Mouse (Mus musculus) midbrain, embryonic 14.5 days (tissue): ENCODE measurements around the gene Uaca. TPM values are rescaled to one million over a fixed set of nuclear protein-coding genes. Genes with fewer than 3 reads are reported as not detected.
A peak's percentile ranks its signal among the peaks of the same experiment; 100 is the strongest.

Experiments used
- ATAC-seq: fragments of 200-750 bp; cut with Nextera tagmentation; 2 replicates; pipeline ENCODE4 v1.8.0; 2017; ENCODE audit warnings: moderate number of reproducible peaks, moderate library complexity; ENCODE audit not compliant: low FRiP score, low TSS enrichment
- DNase-seq: peaks from one replicate; pipeline ENCODE4 v3.0.0-alpha.2; 2015
- H3K27ac ChIP-seq: fragments of 300-500 bp; sonication (generic); replicated peaks from 2 replicates; pipeline ENCODE4 v1.5.1; 2014; ENCODE audit warnings: mild to moderate bottlenecking, low read depth, low read length, moderate library complexity
- H3K27me3 ChIP-seq: fragments of 300-500 bp; sonication (generic); 2 replicates; pipeline ENCODE4 v1.6.1; 2014; ENCODE audit warnings: low read length, control low read depth, mixed read lengths; ENCODE audit not compliant: control insufficient read depth, insufficient read depth
- H3K36me3 ChIP-seq: fragments of 300-500 bp; sonication (generic); 2 replicates; pipeline ENCODE4 v1.6.1; 2014; ENCODE audit warnings: low read length, control low read depth; ENCODE audit not compliant: control insufficient read depth, insufficient read depth
- H3K4me1 ChIP-seq: fragments of 300-500 bp; sonication (generic); 2 replicates; pipeline ENCODE4 v1.6.1; 2014; ENCODE audit warnings: mild to moderate bottlenecking, antibody characterized with exemption, low read length, control low read depth; ENCODE audit not compliant: control insufficient read depth, insufficient read depth
- H3K4me2 ChIP-seq: fragments of 300-500 bp; sonication (generic); 2 replicates; pipeline ENCODE4 v1.6.1; 2014; ENCODE audit warnings: mild to moderate bottlenecking, low read length, moderate library complexity
- H3K4me3 ChIP-seq: fragments of 300-500 bp; sonication (generic); replicated peaks from 2 replicates; pipeline ENCODE4 v1.5.1; 2014; ENCODE audit warnings: low read depth, low read length
- H3K9ac ChIP-seq: fragments of 300-500 bp; sonication (generic); replicated peaks from 2 replicates; pipeline ENCODE4 v1.6.1; 2014; ENCODE audit warnings: mild to moderate bottlenecking, low read length, moderate library complexity
- H3K9me3 ChIP-seq: fragments of 300-500 bp; sonication (generic); 2 replicates; pipeline ENCODE4 v1.6.1; 2016; ENCODE audit warnings: low read length, control low read depth, mixed read lengths; ENCODE audit not compliant: control insufficient read depth
- WGBS: fragments of 180-500 bp; shearing (Covaris S2); extraction: QIAGEN DNeasy Blood & Tissue Kit; methylation state at CpG from one replicate; pipeline ENCODE4 v1.1.7; 2014; 5-methylcytosine and 5-hydroxymethylcytosine counted together
- polyA plus RNA-seq: library from polyadenylated mRNA; unstranded; fragments of >200 nt; fragmentation: Nextera tagmentation; extraction: Ambion mirVana; gene quantifications from 2 replicates; pipeline ENCODE4 v1.2.1, GENCODE M21; 2014

Gene Uaca
- polyA plus RNA-seq, 1 experiment from 2014 or later, result 13.8 TPM

- no peak overlapping the region for H3K9ac ChIP-seq
- H3K27ac ChIP-seq, result no peak overlapping the region
- no peaks in the 10 kb centered on the region for H3K36me3 ChIP-seq
- no peak overlapping the region for H3K4me2 ChIP-seq
- H3K9me3 ChIP-seq, result no peaks in the 10 kb centered on the region
- 13% methylated on average over 1 of the region's 1 CpGs for WGBS
- H3K4me3 ChIP-seq, result no peak overlapping the region
- ATAC-seq, result no peak
- H3K27me3 ChIP-seq, result no peaks in the 10 kb centered on the region
- H3K4me1 ChIP-seq, result no peaks in the 10 kb centered on the region
- peak; percentile 86 for DNase-seq
Observed at GRCm38 (mm10) chr9:60819340-60819739, 25.0 kb downstream of the Uaca start.

GRCm38 (mm10) chr9:60821501-60821900 lies 27.2 kb downstream of the Uaca start:
- H3K4me3 ChIP-seq, result no peak overlapping the region
- DNase-seq, result no peak
- H3K27me3 ChIP-seq, result no peaks in the 10 kb centered on the region
- no peak overlapping the region for H3K27ac ChIP-seq
- no peak overlapping the region for H3K4me2 ChIP-seq
- WGBS, result 70% methylated on average over 4 of the region's 4 CpGs
- no peak overlapping the region for H3K9ac ChIP-seq
- no peak for ATAC-seq
- no peaks in the 10 kb centered on the region for H3K4me1 ChIP-seq
- H3K9me3 ChIP-seq, result no peaks in the 10 kb centered on the region
- H3K36me3 ChIP-seq, result no peaks in the 10 kb centered on the region

GRCm38 (mm10) chr9:60822681-60823080 lies 28.3 kb downstream of the Uaca start:
- Histone ChIP-seq H3K36me3 (no peaks in the 10 kb centered on the region), H3K27me3 (no peaks in the 10 kb centered on the region), H3K9me3 (no peaks in the 10 kb centered on the region), H3K9ac (no peak overlapping the region), H3K4me1 (no peaks in the 10 kb centered on the region), H3K27ac (no peak overlapping the region), H3K4me3 (no peak overlapping the region), H3K4me2 (no peak overlapping the region)
- no peak for DNase-seq
- no peak for ATAC-seq
- WGBS, result 81% methylated on average over 6 of the region's 6 CpGs

- no peak overlapping the region for H3K4me2 ChIP-seq
- H3K9ac ChIP-seq, result no peak overlapping the region
- 97% methylated on average over 7 of the region's 7 CpGs for WGBS
- no peak overlapping the region for H3K4me3 ChIP-seq
- no peak for DNase-seq
- no peak for ATAC-seq
- no peaks in the 10 kb centered on the region for H3K27me3 ChIP-seq
- H3K9me3 ChIP-seq, result no peaks in the 10 kb centered on the region
- no peaks in the 10 kb centered on the region for H3K36me3 ChIP-seq
- no peaks in the 10 kb centered on the region for H3K4me1 ChIP-seq
- H3K27ac ChIP-seq, result no peak overlapping the region
Observed at GRCm38 (mm10) chr9:60825506-60825905, 31.2 kb downstream of the Uaca start.

- no peak for ATAC-seq
- Histone ChIP-seq H3K4me1 (no peaks in the 10 kb centered on the region), H3K36me3 (no peaks in the 10 kb centered on the region), H3K9me3 (no peaks in the 10 kb centered on the region), H3K27me3 (no peaks in the 10 kb centered on the region), H3K9ac (no peak overlapping the region), H3K4me3 (no peak overlapping the region), H3K27ac (no peak overlapping the region), H3K4me2 (no peak overlapping the region)
- WGBS, result 86% methylated on average over 7 of the region's 7 CpGs
- DNase-seq, result no peak
Observed at GRCm38 (mm10) chr9:60826759-60827158, 32.4 kb downstream of the Uaca start.

- ATAC-seq (no peak), DNase-seq (no peak)
- Histone ChIP-seq H3K4me3 (no peak overlapping the region), H3K4me1 (no peaks in the 10 kb centered on the region), H3K9ac (no peak overlapping the region), H3K27ac (no peak overlapping the region), H3K36me3 (no peaks in the 10 kb centered on the region), H3K4me2 (no peak overlapping the region), H3K27me3 (no peaks in the 10 kb centered on the region), H3K9me3 (no peaks in the 10 kb centered on the region)
- 90% methylated on average over 2 of the region's 2 CpGs for WGBS
Observed at GRCm38 (mm10) chr9:60828196-60828595, 33.9 kb downstream of the Uaca start.

- Histone ChIP-seq H3K4me3 (no peak overlapping the region), H3K4me1 (no peaks in the 10 kb centered on the region), H3K27me3 (no peaks in the 10 kb centered on the region), H3K36me3 (no peaks in the 10 kb centered on the region), H3K9ac (no peak overlapping the region), H3K4me2 (no peak overlapping the region), H3K27ac (no peak overlapping the region), H3K9me3 (no peaks in the 10 kb centered on the region)
- DNase-seq (no peak), ATAC-seq (no peak)
- WGBS, result 92% methylated on average over 4 of the region's 4 CpGs
Observed at GRCm38 (mm10) chr9:60829610-60830009, 35.3 kb downstream of the Uaca start.

- Histone ChIP-seq H3K9ac (no peak overlapping the region), H3K4me3 (no peak overlapping the region), H3K27me3 (no peaks in the 10 kb centered on the region), H3K4me2 (no peak overlapping the region), H3K27ac (no peak overlapping the region), H3K4me1 (no peaks in the 10 kb centered on the region), H3K9me3 (no peaks in the 10 kb centered on the region), H3K36me3 (no peaks in the 10 kb centered on the region)
- ATAC-seq, result no peak
- no peak for DNase-seq
- 80% methylated on average over 3 of the region's 3 CpGs for WGBS
Observed at GRCm38 (mm10) chr9:60830079-60830478, 35.7 kb downstream of the Uaca start.

- ATAC-seq (no peak), DNase-seq (no peak)
- H3K36me3 ChIP-seq, result no peaks in the 10 kb centered on the region
- H3K4me1 ChIP-seq, result no peaks in the 10 kb centered on the region
- no peaks in the 10 kb centered on the region for H3K9me3 ChIP-seq
- H3K27me3 ChIP-seq, result no peaks in the 10 kb centered on the region
- no peak overlapping the region for H3K27ac ChIP-seq
- no peak overlapping the region for H3K9ac ChIP-seq
- no peak overlapping the region for H3K4me3 ChIP-seq
- WGBS, result 94% methylated on average over 8 of the region's 8 CpGs
- no peak overlapping the region for H3K4me2 ChIP-seq
Observed at GRCm38 (mm10) chr9:60832233-60832632, 37.9 kb downstream of the Uaca start.
